ENCODE assay signal across 14 mouse cellular contexts in genomic region chr6:41027053-41027452, GRCm38 (mm10). TPM values are rescaled to one million over a fixed set of nuclear protein-coding genes. Genes with fewer than 3 reads are reported as not detected.
DNase-seq lines count a peak whose midpoint lies in the region; ATAC-seq lines count a peak whose summit lies in the region.
"Had no signal": no experiment of that assay in that cellular context is flagged by ENCODE, and none has a peak within 500 bp of the region (broad histone marks: within the 10 kb centered on the region; RNA-seq: fewer than 3 reads in every experiment).

No protein-coding gene starts in this region.

- H3K4me2 ChIP-seq in kidney, embryonic 14.5 days (replicated peaks; ENCODE audit: low read depth, low read length) = no peak overlapping the region
- H3K4me2 ChIP-seq in hindbrain, embryonic 13.5 days = no peak overlapping the region

- no peaks in the 10 kb centered on the region for H3K36me3 ChIP-seq in kidney, embryonic 14.5 days (ENCODE audit: control insufficient read depth, insufficient read depth, low read length)
- no peaks in the 10 kb centered on the region for H3K36me3 ChIP-seq in forebrain, embryonic 10.5 days (replicated peaks)
- H3K36me3 ChIP-seq in hindbrain, embryonic 13.5 days = no peaks in the 10 kb centered on the region

- peak; percentile 6 for DNase-seq in gastrocnemius, postnatal 10 days
- no peak for DNase-seq in gastrocnemius, adult 8-10 months (ENCODE audit: low spot score in 2 of 2)
- DNase-seq in 3134 (ENCODE audit: extremely low read depth, insufficient read length, low spot score) = peak; percentile 55
- peak; percentile 21 for DNase-seq in brain, adult 2 months (ENCODE audit: low read depth, low spot score)
- DNase-seq in forebrain, embryonic 10.5 days (ENCODE audit: extremely low spot score, low spot score) = no peak
- DNase-seq in left cerebral cortex, adult 9 months (ENCODE audit: low spot score in 2 of 2) = no peak
- DNase-seq: cerebellum, adult 9-11 months; right cerebral cortex, postnatal 25 days had no signal

- no peak for ATAC-seq in kidney, embryonic 14.5 days (ENCODE audit: low FRiP score, low TSS enrichment)
- ATAC-seq in hindbrain, embryonic 13.5 days (ENCODE audit: low FRiP score) = no peak

- no peak overlapping the region for H3K9ac ChIP-seq in kidney, embryonic 14.5 days (ENCODE audit: low read depth, low read length)
- no peak overlapping the region for H3K9ac ChIP-seq in hindbrain, embryonic 13.5 days

- H3K4me3 ChIP-seq in kidney, embryonic 14.5 days (ENCODE audit: low read length) = no peak overlapping the region
- H3K4me3 ChIP-seq in forebrain, embryonic 10.5 days = no peak overlapping the region
- H3K4me3 ChIP-seq in hindbrain, embryonic 13.5 days = no peak overlapping the region

- H3K27me3 ChIP-seq in kidney, embryonic 14.5 days (ENCODE audit: control insufficient read depth, insufficient read depth, low read length) = no peaks in the 10 kb centered on the region
- no peaks in the 10 kb centered on the region for H3K27me3 ChIP-seq in forebrain, embryonic 10.5 days (ENCODE audit: poor library complexity, severe bottlenecking)
- H3K27me3 ChIP-seq in hindbrain, embryonic 13.5 days = no peaks in the 10 kb centered on the region

- 0 out of 2 replicates have a peak, but pooled peaks cover 8% of the 10 kb centered on the region for H3K4me1 ChIP-seq in kidney, embryonic 14.5 days (ENCODE audit: control insufficient read depth, insufficient read depth, low read length)
- H3K4me1 ChIP-seq in forebrain, embryonic 10.5 days = no peaks in the 10 kb centered on the region
- no peaks in the 10 kb centered on the region for H3K4me1 ChIP-seq in hindbrain, embryonic 13.5 days (replicated peaks)

- peak overlapping the region; percentile 1; the same call in 1 of the 2 replicates for H3K27ac ChIP-seq in kidney, embryonic 14.5 days (ENCODE audit: low read depth, low read length)
- no peak overlapping the region for H3K27ac ChIP-seq in forebrain, embryonic 10.5 days
- H3K27ac ChIP-seq in hindbrain, embryonic 13.5 days = no peak overlapping the region

- WGBS in kidney, embryonic 14.5 days = 44% methylated on average over 2 of the region's 2 CpGs
- 50% methylated on average over 2 of the region's 2 CpGs for WGBS in forebrain, embryonic 10.5 days
- WGBS in hindbrain, embryonic 13.5 days = 51% methylated on average over 2 of the region's 2 CpGs

- no peaks in the 10 kb centered on the region for H3K9me3 ChIP-seq in kidney, embryonic 14.5 days (ENCODE audit: control insufficient read depth, low read length)
- H3K9me3 ChIP-seq in forebrain, embryonic 10.5 days = no peaks in the 10 kb centered on the region
- H3K9me3 ChIP-seq in hindbrain, embryonic 13.5 days = no peaks in the 10 kb centered on the region

RNA-seq across cellular contexts. Expression of gene 2210010C04Rik, which starts 8.3 kb away (rescaled TPM):
- total RNA-seq in gastrocnemius, postnatal 10 days (2021) = not detected
- total RNA-seq in gastrocnemius, adult 8-10 months (2022) = not detected
- not detected in 2 replicates for polyA plus RNA-seq in kidney, embryonic 14.5 days (2014; fragmentation: Nextera tagmentation; extraction: Ambion mirVana)
- not detected in 2 replicates for polyA plus RNA-seq in forebrain, embryonic 10.5 days (2016; fragmentation: Nextera tagmentation; extraction: Ambion mirVana)
- not detected in 2 replicates for polyA plus RNA-seq in hindbrain, embryonic 13.5 days (2015; fragmentation: Nextera tagmentation; extraction: Ambion mirVana)
- total RNA-seq: left cerebral cortex, postnatal 14 days had no signal
- polyA plus RNA-seq: heart, embryonic 14.5 days; lung, embryonic 16.5 days; neural tube, embryonic 11.5 days had no signal

RNA-seq across cellular contexts. Expression of gene Gm2663, which starts 27.8 kb away (rescaled TPM):
- total RNA-seq in gastrocnemius, postnatal 10 days (2021) = not detected
- not detected for total RNA-seq in gastrocnemius, adult 8-10 months (2022)
- polyA plus RNA-seq in kidney, embryonic 14.5 days (2014; fragmentation: Nextera tagmentation; extraction: Ambion mirVana) = not detected in 2 replicates
- not detected in 2 replicates for polyA plus RNA-seq in forebrain, embryonic 10.5 days (2016; fragmentation: Nextera tagmentation; extraction: Ambion mirVana)
- polyA plus RNA-seq in hindbrain, embryonic 13.5 days (2015; fragmentation: Nextera tagmentation; extraction: Ambion mirVana) = not detected in 2 replicates
- total RNA-seq: left cerebral cortex, postnatal 14 days had no signal
- polyA plus RNA-seq: lung, embryonic 16.5 days; neural tube, embryonic 11.5 days had no signal

Comparison
In these comparisons a context has a peak if more than half of its experiments do, and no peak if none do; other contexts are left out.
1. DNase-seq: peak in gastrocnemius, postnatal 10 days (single experiment), 3134 (single experiment) and brain, adult 2 months (single experiment); none in gastrocnemius, adult 8-10 months (0 of 2), forebrain, embryonic 10.5 days (single experiment) and left cerebral cortex, adult 9 months (0 of 2).